Mouse (Mus musculus): ENCODE measurements around the gene Ntn1. TPM values are rescaled to one million over a fixed set of nuclear protein-coding genes. Genes with fewer than 3 reads are reported as not detected.

Ntn1 gene
- polyA plus RNA-seq, 1 experiment: 23.7 TPM

- no peaks in the 10 kb centered on the region for H3K36me3 ChIP-seq (ENCODE audit: control insufficient read depth, insufficient read depth, low read length)
- 60% methylated on average over 5 of the region's 5 CpGs for WGBS
- H3K4me3 ChIP-seq (ENCODE audit: low read depth, low read length): no peak overlapping the region
- no peak overlapping the region for H3K27ac ChIP-seq (ENCODE audit: insufficient read depth, low read depth, low read length)
- no peaks in the 10 kb centered on the region for H3K27me3 ChIP-seq (ENCODE audit: control insufficient read depth, insufficient read depth, low read length)
- no peaks in the 10 kb centered on the region; the same call in 1 of the 2 replicates for H3K4me1 ChIP-seq (ENCODE audit: control insufficient read depth, insufficient read depth, insufficient read length, low read length)
- TF ChIP-seq POLR2A (IDR thresholded peaks at IDR 0.05; ENCODE audit: low read depth, low read length) (no peak), CTCF (IDR thresholded peaks at IDR 0.05; ENCODE audit: extremely low read depth, insufficient read length, insufficient replicate concordance, low read depth, low read length) (no peak)
Observed at GRCm38 (mm10) chr11:68347508-68347907, 53.1 kb downstream of the Ntn1 start.

DNA sequence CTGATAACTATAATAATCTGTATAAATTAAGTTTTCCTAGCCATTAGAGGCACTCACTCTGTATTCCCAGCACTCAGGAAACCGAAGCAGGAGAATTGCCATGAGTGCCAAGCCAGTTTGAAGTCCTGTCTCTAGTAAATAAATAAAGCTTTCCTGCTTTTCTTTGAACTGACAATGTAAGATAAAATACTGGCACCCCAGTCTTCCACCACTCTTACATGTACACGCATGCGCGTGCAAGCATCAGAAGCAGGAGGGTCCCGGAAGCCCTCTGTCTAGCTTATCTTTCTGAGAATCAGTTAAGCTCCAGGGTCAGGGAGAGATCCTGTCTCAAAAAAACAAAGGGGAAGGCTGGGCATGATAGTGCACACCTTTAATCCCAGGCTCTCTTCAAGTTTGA, 54.5 kb downstream of the Ntn1 start:
- WGBS: 89% methylated on average over 5 of the region's 5 CpGs
- H3K27ac ChIP-seq (ENCODE audit: insufficient read depth, low read depth, low read length): no peak overlapping the region
- TF ChIP-seq POLR2A (IDR thresholded peaks at IDR 0.05; ENCODE audit: low read depth, low read length) (no peak), CTCF (IDR thresholded peaks at IDR 0.05; ENCODE audit: extremely low read depth, insufficient read length, insufficient replicate concordance, low read depth, low read length) (no peak)
- H3K27me3 ChIP-seq (ENCODE audit: control insufficient read depth, insufficient read depth, low read length): no peaks in the 10 kb centered on the region
- no peaks in the 10 kb centered on the region; the same call in 1 of the 2 replicates for H3K4me1 ChIP-seq (ENCODE audit: control insufficient read depth, insufficient read depth, insufficient read length, low read length)
- H3K4me3 ChIP-seq (ENCODE audit: low read depth, low read length): no peak overlapping the region
- H3K36me3 ChIP-seq (ENCODE audit: control insufficient read depth, insufficient read depth, low read length): no peaks in the 10 kb centered on the region

DNA sequence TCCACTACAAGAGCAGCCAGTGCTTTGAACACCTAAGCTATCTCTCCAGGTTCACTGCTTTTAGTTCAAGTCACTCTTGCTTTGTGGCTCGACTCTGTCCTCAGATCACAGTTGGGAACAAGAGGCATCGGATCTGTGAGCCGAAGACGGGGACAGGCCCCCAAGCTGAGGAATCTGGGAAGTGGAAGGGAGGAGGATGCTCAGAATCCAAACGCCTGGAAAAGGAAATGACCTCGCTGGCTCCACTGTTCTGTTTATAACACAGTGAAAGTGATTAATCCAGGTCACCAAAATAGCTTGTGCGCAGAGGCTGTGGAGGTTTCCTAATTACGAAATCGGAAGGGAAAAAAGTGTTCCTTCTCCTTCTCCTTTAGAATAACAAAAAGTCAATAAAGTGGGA, 56.4 kb downstream of the Ntn1 start:
- no peak for TF ChIP-seq CTCF (IDR thresholded peaks at IDR 0.05; ENCODE audit: extremely low read depth, insufficient read length, insufficient replicate concordance, low read depth, low read length)
- no peak for TF ChIP-seq POLR2A (IDR thresholded peaks at IDR 0.05; ENCODE audit: low read depth, low read length)
- Histone ChIP-seq H3K4me1 (ENCODE audit: control insufficient read depth, insufficient read depth, insufficient read length, low read length) (no peaks in the 10 kb centered on the region; the same call in 1 of the 2 replicates), H3K36me3 (ENCODE audit: control insufficient read depth, insufficient read depth, low read length) (no peaks in the 10 kb centered on the region), H3K27ac (ENCODE audit: insufficient read depth, low read depth, low read length) (no peak overlapping the region), H3K27me3 (ENCODE audit: control insufficient read depth, insufficient read depth, low read length) (no peaks in the 10 kb centered on the region), H3K4me3 (ENCODE audit: low read depth, low read length) (no peak overlapping the region)
- 64% methylated on average over 9 of the region's 9 CpGs for WGBS

DNA sequence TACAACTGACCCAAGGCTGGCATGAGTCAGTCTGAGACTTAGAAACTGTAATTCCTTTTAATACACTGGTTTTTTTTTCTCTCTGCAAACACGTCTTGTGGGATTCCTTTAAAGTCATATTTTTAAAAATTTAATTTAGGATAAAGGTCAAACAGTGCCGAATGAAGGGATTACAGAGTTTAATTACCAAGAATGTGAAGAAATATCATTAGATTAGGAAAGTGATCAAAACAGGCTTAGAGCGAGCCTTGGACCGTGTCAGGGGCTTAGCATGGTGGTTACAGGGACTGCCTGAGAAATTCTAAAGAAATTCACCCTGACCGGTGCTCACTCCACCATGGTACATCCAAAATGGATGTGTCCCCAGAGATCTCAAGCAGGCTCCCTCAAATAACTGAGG, 57.9 kb downstream of the Ntn1 start:
- Histone ChIP-seq H3K36me3 (ENCODE audit: control insufficient read depth, insufficient read depth, low read length) (no peaks in the 10 kb centered on the region), H3K27ac (ENCODE audit: insufficient read depth, low read depth, low read length) (no peak overlapping the region), H3K27me3 (ENCODE audit: control insufficient read depth, insufficient read depth, low read length) (no peaks in the 10 kb centered on the region), H3K4me1 (ENCODE audit: control insufficient read depth, insufficient read depth, insufficient read length, low read length) (no peaks in the 10 kb centered on the region; the same call in 1 of the 2 replicates), H3K4me3 (ENCODE audit: low read depth, low read length) (no peak overlapping the region)
- WGBS: 88% methylated on average over 5 of the region's 5 CpGs
- no peak for TF ChIP-seq POLR2A (IDR thresholded peaks at IDR 0.05; ENCODE audit: low read depth, low read length)
- TF ChIP-seq CTCF (IDR thresholded peaks at IDR 0.05; ENCODE audit: extremely low read depth, insufficient read length, insufficient replicate concordance, low read depth, low read length): no peak

GRCm38 (mm10) chr11:68342003-68342400, 58.6 kb downstream of the Ntn1 start:
- H3K4me1 ChIP-seq (ENCODE audit: control insufficient read depth, insufficient read depth, insufficient read length, low read length): no peaks in the 10 kb centered on the region; the same call in 1 of the 2 replicates
- TF ChIP-seq POLR2A (IDR thresholded peaks at IDR 0.05; ENCODE audit: low read depth, low read length): no peak
- no peak for TF ChIP-seq CTCF (IDR thresholded peaks at IDR 0.05; ENCODE audit: extremely low read depth, insufficient read length, insufficient replicate concordance, low read depth, low read length)
- 33% methylated on average over 5 of the region's 5 CpGs for WGBS
- H3K4me3 ChIP-seq (ENCODE audit: low read depth, low read length): no peak overlapping the region
- H3K36me3 ChIP-seq (ENCODE audit: control insufficient read depth, insufficient read depth, low read length): no peaks in the 10 kb centered on the region
- H3K27ac ChIP-seq (ENCODE audit: insufficient read depth, low read depth, low read length): no peak overlapping the region
- no peaks in the 10 kb centered on the region for H3K27me3 ChIP-seq (ENCODE audit: control insufficient read depth, insufficient read depth, low read length)

- TF ChIP-seq CTCF (IDR thresholded peaks at IDR 0.05; ENCODE audit: extremely low read depth, insufficient read length, insufficient replicate concordance, low read depth, low read length) (0 out of 2 replicates have a peak, but pooled peaks have one; percentile 9), POLR2A (IDR thresholded peaks at IDR 0.05; ENCODE audit: low read depth, low read length) (no peak)
- no peaks in the 10 kb centered on the region; the same call in 1 of the 2 replicates for H3K4me1 ChIP-seq (ENCODE audit: control insufficient read depth, insufficient read depth, insufficient read length, low read length)
- no peak overlapping the region for H3K27ac ChIP-seq (ENCODE audit: insufficient read depth, low read depth, low read length)
- H3K27me3 ChIP-seq (ENCODE audit: control insufficient read depth, insufficient read depth, low read length): no peaks in the 10 kb centered on the region
- no peak overlapping the region for H3K4me3 ChIP-seq (ENCODE audit: low read depth, low read length)
- WGBS: 61% methylated on average over 13 of the region's 13 CpGs
- no peaks in the 10 kb centered on the region for H3K36me3 ChIP-seq (ENCODE audit: control insufficient read depth, insufficient read depth, low read length)
Observed at GRCm38 (mm10) chr11:68341111-68342002, 59.3 kb downstream of the Ntn1 start.

GRCm38 (mm10) chr11:68340366-68340765, 60.3 kb downstream of the Ntn1 start:
- TF ChIP-seq CTCF (IDR thresholded peaks at IDR 0.05; ENCODE audit: extremely low read depth, insufficient read length, insufficient replicate concordance, low read depth, low read length) (no peak), POLR2A (IDR thresholded peaks at IDR 0.05; ENCODE audit: low read depth, low read length) (no peak)
- Histone ChIP-seq H3K27me3 (ENCODE audit: control insufficient read depth, insufficient read depth, low read length) (no peaks in the 10 kb centered on the region), H3K4me1 (ENCODE audit: control insufficient read depth, insufficient read depth, insufficient read length, low read length) (no peaks in the 10 kb centered on the region; the same call in 1 of the 2 replicates), H3K4me3 (ENCODE audit: low read depth, low read length) (no peak overlapping the region), H3K36me3 (ENCODE audit: control insufficient read depth, insufficient read depth, low read length) (no peaks in the 10 kb centered on the region), H3K27ac (ENCODE audit: insufficient read depth, low read depth, low read length) (no peak overlapping the region)
- WGBS: 80% methylated on average over 3 of the region's 3 CpGs

Data from small intestine, adult 2 months (tissue).